Mouse (Mus musculus) B cell, adult (primary cell): ENCODE measurements around the gene Mrps31. TPM values are rescaled to one million over a fixed set of nuclear protein-coding genes. Genes with fewer than 3 reads are reported as not detected.

Experiments
- total RNA-seq: library from RNA; stranded (reverse); gene quantifications from 4 replicates; pipeline ENCODE4 v1.2.4, GENCODE M21; 2023; ENCODE audit not compliant: inconsistent age

The Mrps31 gene
- total RNA-seq = 9.0 to 11.9 TPM (median 10.9 TPM) in 4 replicates

GRCm38 (mm10) chr8:22411282-22411702, at the start of gene Mrps31:
Gene Mrps31, plus strand, starts transcription at chr8:22411361.

GRCm38 (mm10) chr8:22398142-22398951, 12.8 kb upstream of the Mrps31 start, which contains the start of gene Slc25a15:
Gene Slc25a15, minus strand, starts transcription at chr8:22398597.

Other genes with a start within 250 kb of the Mrps31 start
- 4.6 to 6.4 TPM (median 5.3 TPM) in 4 replicates for gene Nek3, start 244.9 kb upstream of the Mrps31 start, total RNA-seq
- gene Ckap2, start 225.5 kb upstream of the Mrps31 start, total RNA-seq = 1.7 to 2.7 TPM (median 2.1 TPM) in 4 replicates
- 24.5 to 32.8 TPM (median 27.5 TPM) in 4 replicates for gene Vps36, start 218.6 kb upstream of the Mrps31 start, total RNA-seq
- gene Thsd1, start 184.0 kb upstream of the Mrps31 start, total RNA-seq = 0.18 to 0.55 TPM (median 0.45 TPM) in 4 replicates
- gene Tpte, start 127.9 kb upstream of the Mrps31 start, total RNA-seq = not detected in 4 replicates
- 5.8 to 7.7 TPM (median 6.9 TPM) in 4 replicates for gene Slc25a15, start 12.8 kb upstream of the Mrps31 start, total RNA-seq